Mouse (Mus musculus): Measurements from ENCODE around the gene Gm17581. TPM values are rescaled to one million over a fixed set of nuclear protein-coding genes. Genes with fewer than 3 reads are reported as not detected.
A peak's percentile ranks its signal among the peaks of the same experiment; 100 is the strongest.
"Not testable (repeated sequence)": the region's sequence is repeated elsewhere in the genome, so short reads cannot be mapped to it uniquely, and the experiment has no call there.

Gm17581 gene
- not detected for total RNA-seq (2022)

DNA sequence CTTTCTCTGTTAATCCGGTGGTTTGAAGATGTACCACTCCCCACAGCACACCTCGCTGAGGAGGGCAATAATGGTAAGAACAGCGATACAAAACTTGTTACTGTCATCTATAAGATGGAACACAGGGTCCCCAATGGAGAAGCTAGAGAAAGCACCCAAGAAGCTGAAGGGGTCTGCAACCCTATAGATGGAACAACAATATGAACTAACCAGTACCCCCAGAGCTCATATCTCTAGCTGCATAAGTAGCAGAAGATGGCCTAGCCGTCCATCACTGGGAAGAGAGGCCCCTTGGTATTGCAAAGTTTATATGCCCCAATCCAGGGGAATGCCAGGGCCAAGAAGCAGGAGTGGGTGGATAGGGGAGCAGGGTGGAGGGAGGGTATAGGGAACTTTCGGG is at the start of gene Gm17581:
Gene Gm17581 (minus strand): TSS at position 101 of the 400 bp plus-strand sequence.
- not testable (repeated sequence) for DNase-seq (ENCODE audit: low spot score in 2 of 2)

DNA sequence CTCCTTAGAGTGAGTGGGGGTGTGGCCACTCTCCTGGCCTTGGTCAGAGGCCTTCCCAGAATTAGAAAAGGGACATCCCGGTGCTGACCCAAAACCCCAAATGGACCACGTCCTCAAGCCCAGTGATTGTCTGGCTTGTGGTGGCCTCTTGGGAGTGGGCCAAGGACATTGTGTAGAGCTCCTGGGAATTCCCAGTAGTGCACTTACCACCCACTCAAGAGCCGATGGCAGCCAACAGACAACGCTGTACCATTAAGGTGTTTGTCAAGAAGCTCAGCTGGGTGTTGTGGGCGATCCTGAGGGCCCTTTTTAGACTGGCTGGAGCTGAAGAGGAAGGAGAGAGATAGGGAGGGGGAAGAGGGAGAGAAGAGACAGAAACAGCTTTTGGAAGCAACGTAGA is 48.9 kb upstream of the Gm17581 start:
- no peak for DNase-seq (ENCODE audit: low spot score in 2 of 2)

DNA sequence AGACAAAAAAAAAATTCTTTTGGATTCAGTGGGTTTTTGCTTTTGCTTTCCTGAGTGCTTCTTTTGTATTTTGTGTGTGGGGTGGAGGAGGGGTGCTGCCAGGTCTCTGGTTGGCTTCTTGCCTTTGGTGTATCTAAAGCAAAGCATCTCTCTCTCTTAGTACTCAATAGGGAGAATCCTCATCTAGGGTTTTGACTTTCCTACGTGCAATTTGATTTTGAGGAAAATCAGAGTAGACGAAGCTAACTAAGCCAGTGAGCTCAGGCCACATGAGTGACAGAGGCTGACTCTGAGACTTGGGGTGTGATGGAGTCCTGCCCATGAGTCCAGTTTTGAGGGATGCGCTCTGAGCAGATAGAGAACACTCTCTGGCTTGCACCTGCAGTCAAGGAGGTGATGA is 43.8 kb upstream of the Gm17581 start:
- no peak for DNase-seq (ENCODE audit: low spot score in 2 of 2)

DNA sequence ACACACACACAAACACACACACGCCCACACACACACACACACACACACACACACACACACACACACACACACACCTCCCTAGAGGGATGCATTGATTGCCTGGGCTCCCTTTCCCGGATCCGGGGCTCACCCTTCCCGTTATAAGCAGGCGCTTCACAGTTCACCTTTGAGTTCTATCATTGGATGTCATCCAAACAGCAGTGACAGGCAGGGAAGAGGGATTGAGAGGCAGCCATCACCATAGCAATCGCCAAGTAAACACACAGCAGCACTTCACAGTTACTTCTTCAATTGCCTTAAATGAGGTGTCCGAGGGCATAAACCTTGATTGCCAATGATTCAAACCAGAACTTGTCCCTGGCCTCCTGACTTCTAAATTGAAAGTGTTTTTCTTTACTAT is 43.4 kb upstream of the Gm17581 start:
- no peak for DNase-seq (ENCODE audit: low spot score in 2 of 2)

DNA sequence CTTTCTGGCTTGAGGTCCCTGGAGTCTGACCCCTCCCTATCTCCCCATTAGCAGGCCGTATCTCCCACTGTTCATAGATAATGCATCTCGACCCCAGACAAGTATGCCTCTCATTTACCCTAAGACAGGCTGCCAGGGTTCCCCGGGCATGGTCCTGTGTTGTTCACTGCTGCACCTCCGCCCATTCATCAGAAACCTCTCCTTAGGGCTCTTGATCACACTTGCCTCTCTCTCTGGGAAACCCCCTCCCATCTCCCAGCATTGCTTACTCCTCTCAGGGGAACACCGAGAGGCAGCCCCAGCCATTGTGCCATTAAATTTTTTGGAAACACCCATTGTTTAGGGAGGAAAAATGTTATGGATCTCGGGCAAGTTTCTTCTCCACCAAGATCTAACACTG is 42.3 kb upstream of the Gm17581 start:
- DNase-seq (ENCODE audit: low spot score in 2 of 2) = no peak

DNA sequence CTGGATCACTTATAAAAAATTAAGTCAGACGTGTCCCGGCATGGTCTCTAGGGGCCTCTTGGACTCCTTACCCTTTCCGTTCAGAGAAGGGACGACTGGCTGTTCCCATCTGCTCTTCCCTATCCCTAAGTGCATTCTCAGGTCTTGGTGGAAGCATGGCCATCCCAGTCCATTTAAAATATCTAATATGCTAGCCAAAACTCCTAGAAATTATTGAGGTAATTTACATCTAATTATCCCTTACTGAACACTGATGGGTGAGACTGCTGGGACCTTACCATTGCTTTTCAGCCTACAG is 42.0 kb upstream of the Gm17581 start:
- DNase-seq (ENCODE audit: low spot score in 2 of 2) = no peak

DNA sequence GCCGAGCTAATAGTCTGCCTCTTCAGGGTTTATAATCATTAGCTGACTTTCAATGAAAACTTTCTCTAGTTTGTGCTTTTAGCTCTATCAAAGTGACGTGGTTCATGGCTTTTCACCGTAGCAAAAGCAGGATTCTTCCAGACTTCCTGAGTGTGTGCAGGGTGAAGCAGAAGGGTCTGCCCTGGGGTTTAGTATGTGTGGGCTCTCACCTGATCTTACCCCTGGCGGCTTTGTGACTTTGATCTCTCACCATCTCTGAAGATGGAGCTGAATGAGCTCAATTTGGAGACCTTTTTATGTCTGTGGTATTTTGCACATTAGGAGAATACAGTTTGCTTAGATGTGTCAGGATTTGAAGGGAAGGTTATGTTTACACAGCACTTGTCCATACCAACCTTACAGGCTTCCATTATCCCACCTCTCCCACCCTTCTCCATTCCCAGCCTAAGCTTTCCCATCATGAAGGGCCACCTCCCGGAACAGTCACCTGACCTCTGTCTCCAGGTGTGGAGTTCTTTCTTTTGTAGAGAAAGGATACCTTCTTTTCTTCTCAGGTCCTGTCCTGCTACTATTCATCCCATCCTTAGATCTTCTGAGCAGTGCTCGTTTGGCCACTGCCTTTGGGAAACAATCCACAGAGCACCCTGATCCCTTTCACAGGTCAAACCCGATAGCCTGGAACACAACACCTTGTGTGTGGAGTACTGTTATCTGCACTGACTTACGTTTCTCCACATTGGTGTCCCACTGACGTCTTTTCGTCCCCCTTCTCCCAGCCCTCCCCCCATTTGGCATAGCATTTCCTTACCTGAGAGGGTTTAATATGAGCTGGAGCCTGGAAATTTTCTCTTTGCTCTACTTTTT is 41.4 kb upstream of the Gm17581 start:
- no peak for DNase-seq (ENCODE audit: low spot score in 2 of 2)

DNA sequence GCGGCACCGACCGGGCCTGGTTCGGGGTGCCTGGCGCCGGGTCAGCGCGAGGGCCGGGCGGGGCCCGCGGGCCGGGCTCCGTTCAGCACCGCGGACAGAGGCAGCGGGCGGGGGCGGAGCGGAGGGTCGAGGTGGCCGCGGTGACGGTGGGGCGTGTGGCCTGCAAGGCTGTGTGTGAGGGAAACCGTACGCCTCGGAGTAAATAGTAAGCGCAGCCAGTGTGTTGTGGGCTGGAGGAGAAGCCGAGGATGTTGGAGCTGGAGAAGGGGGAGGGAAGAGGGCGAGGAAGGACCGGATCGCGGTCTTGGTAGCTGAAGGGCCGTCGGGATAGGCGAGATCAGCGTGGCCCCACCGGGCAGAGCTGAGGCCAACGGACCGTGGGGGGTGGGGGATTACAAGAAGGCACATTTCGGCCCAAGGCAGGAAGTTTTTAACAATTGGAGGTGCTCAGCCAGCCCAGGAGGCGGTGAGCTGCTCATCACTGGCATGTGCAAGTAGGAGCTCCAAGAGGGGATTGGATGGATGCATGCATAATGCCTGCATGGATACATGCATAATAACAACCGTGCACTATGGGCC is 40.1 kb upstream of the Gm17581 start:
- peak in 1 of 2 experiments; percentile 17 for DNase-seq (ENCODE audit: low spot score in 2 of 2)

DNA sequence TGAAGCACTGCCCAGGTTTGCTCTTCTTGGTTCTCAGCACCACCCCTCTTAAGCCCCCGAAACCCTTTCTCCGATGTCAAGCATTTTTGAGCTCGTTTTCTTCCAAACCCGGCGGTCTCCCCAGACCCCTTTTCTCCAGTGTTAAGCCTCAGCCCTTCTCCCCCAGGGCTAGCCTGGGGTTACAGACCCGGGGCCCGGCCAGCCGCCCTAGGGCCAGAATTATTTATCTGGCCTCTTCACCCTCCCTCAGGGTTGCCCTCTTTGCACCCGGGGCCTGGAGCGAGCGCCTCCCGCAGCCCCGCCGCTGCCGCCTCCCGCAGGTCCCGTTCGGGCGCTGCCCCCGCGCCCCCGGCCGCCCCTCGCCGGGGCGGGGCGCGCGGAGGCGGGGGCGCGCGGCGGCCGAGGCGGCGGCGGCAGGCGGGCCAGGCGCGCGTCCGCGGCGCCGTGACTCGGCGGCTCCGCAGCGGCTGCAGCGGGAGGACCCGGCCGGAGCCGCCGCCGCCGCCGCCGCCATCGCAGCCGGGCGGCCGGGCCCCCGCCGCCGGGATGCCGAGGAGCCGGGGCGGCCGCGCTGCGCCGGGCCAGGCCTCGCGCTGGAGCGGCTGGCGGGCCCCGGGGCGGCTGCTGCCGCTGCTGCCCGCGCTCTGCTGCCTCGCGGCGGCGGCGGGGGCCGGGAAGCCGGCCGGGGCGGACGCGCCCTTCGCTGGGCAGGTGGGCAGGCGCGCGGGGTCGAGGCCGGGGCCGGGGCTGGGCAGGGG is 39.4 kb upstream of the Gm17581 start, which contains the start of gene Mmp24:
Gene Mmp24 (plus strand): TSS at position 416 of the 758 bp plus-strand sequence.
- DNase-seq (ENCODE audit: low spot score in 2 of 2) = no peak

DNA sequence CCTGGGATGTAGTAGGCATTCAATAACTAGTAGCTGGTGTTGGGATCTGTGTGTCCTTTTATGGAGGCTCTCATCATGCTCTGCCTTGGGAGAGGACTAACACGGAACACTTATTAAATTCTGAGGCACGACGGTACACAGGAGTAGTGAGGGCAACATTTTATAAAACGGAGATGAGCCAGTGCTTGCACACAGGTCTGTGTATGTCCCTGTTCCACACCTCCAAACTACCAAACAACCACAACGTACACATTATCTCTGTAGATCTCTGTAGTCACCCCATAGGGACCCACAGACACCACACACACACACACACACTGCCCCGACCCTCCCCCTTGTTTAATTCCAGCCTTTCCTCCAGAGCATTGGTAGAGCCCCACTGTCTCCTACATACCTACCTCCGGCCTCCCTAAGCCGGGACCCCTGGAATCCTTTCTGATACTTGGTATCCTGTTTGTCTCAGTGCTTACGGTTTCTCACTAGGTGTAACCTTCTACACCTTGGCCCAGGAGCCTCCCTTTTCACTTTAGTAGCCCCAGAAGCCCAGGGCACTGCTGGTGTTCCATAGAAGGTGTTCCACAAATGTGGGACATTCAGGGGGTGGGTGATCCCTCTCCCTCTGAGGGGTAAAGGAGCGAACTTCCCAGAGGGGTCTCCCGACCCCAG is 38.7 kb upstream of the Gm17581 start:
- DNase-seq (ENCODE audit: low spot score in 2 of 2) = no peak

DNA sequence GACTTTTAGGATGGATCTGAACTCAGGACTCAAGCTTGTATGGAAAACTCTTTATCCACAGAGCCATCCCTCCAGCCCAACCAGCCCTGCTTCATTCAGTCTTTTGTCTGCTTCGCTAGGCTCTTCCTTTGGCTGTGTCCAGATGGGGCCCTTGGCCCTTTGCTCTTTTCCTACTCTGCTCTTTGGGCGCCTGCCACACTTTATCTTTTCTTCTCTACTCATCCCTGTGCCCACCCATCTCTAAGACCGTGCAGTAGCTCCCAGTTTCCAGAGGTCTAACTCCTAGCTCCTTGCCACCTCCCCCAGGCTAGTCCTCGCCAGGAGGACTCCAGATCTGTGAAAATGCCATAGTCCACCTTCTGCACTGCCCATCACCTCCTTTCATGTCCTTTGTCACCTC is 38.0 kb upstream of the Gm17581 start:
- no peak for DNase-seq (ENCODE audit: low spot score in 2 of 2)

DNA sequence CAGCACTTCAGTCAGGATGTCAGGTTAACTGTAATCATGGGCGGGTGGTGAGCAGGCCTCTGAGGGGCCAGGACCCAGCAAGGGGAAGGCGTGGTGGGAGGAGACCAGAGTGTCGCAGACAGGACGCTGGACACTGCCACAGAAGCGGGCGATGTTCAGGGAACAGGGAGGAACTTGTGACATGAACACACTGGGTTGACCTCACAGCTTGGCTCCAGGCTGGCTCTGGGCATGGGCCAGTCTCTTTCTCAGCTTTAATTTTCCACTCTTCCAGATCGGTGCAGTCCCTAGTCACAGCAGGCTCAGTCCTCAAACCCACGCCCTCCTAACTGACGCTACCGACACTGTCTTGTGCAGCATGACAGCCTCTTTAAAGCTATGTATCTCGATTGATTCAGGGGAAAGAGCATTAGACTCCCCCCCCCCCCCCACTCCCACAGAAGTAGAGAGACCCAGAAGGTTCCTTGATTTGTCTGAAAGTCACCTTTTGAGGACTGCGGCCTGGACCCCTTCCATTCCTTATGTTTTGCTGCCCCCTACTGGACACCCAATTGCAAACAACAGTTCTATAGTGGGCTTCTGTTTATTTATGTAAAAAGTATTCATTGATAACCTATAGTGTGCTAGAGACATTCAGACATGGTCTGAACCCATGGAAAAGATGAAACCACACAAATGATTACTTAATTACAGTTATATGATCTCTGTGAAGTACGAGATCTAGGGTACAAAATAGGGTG is 29.2 kb upstream of the Gm17581 start:
- peak; percentile 19 for DNase-seq (ENCODE audit: low spot score in 2 of 2)

DNA sequence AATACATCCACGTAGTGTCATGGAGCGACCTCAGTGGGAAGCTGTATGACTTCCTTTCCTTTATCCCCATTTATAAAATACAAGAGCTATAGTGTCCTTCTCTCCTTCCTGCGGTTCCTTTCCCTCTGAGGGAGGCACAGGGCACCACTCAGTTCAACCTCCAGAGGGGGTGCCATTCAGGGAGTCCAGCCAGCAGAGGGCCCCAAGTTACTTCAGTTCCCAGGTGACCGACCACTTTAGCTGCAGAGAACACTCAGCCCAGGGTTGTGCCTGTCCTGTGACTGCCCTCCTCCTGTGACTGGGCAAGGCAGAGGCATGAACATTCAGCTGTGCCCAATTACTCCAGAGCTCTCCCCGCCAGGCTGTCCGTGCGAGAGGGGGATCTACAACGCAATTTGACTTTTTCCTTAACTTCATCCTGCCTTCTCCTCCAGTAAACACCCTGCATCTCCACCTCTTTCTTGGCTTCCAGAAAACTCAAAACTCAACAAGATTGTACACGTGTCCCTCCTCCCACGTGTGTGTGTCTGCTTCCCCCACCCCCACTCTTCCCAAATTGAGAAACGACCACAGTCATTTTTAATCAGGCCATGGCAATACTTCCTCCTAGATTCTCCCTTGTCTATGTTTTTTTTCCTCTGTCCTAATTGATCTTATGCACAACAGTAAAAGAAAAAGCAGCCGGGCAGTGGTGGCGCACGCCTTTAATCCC is 21.3 kb upstream of the Gm17581 start:
- DNase-seq (ENCODE audit: low spot score in 2 of 2) = no peak

DNA sequence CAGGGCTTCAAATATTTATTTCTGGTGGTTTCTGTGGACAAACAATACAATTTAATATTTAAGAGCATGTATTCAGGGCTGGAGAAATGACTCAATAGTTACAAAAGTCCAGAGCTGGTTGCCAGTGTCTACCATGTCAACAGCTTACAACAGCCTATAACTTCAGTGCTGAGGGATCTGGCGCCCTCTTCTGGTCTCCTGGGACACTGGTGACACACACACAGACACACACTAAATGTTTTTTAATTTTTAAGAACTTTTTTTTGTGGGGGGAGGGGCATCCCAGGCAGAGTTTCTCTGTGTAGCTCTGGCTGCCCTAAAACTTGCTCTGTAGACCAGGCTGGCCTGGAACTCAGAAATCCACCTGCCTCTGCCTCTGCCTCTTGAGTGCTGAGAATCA is 20.1 kb upstream of the Gm17581 start:
- DNase-seq (ENCODE audit: low spot score in 2 of 2) = peak in 1 of 2 experiments; percentile 33

DNA sequence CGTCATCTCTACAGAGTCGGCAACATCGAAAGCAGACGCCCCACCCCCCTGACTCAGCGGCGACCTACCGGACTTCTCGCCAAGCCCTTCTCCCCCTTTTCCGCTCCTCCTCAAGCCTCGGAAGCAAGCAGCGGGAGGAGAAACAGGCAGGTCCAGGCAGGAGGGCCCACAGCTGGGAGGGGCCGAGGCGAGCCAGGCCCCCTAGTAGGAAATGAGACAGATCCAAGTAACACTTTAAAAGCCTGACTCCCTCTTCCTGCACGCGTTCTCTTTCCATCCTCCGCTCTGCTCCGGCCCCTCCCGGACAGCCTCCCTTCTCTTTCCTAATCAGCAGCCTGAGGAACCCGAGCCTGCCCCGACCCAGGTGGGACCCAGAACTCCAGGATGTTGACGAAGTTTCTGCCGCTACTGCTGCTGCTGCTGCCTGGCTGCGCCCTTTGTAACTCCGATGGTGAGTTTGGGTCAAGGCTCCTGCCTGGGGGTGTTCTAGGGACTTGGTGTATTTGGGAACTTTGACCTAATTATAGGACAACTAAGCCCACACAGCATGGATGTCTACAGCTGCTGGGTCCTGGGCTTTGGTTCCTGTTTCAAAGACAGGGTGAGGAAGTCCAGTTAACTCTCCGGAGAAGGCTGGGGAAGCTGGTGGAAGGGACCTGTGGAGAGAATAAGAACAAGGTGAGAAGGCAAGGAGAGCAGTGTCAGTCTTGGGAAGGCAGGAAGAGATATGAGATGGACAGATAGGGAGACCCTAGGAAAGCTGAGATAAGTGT is 15.5 kb upstream of the Gm17581 start, which contains the start of gene Procr:
Gene Procr (plus strand): TSS at position 104 of the 773 bp plus-strand sequence.
- DNase-seq (ENCODE audit: low spot score in 2 of 2) = peak; percentile 39 to 60

DNA sequence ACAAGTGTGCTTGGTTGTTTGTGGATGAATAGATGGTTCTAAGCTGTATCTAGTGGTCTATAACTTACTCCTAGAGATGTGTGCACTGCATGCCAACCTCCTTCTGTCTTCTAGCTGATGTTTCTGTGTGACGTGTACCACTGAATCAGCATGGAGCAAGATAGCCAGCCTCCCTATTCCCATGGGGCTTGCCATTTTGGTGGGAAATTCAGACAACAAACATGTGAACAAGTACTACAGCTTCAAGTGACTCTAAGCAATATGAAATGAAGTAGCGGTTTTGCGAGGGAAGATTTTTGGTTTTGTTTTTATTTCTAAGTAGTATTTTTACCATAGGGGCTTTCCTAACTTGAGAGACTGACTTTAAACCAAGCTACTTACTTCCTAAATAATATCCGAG is 13.7 kb upstream of the Gm17581 start:
- no peak for DNase-seq (ENCODE audit: low spot score in 2 of 2)

DNA sequence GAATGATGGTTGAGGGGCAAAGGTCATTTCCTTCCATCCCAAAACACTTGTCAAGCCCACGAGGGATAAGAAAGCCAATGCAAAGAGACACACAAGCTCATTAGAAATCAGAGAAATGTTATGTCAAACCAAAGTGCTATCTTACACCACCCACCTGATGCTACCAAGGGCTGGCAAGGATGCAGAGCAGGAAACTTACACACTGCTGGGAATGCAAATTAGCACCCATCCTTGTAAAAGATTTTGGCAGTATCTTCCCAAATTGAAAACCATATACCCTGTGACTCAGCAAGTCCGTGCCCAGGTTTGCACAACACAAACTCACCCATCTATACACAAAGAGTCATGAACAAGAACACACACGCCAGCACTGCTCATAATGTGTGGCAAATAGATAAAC is 9.8 kb upstream of the Gm17581 start:
- DNase-seq (ENCODE audit: low spot score in 2 of 2) = no peak

DNA sequence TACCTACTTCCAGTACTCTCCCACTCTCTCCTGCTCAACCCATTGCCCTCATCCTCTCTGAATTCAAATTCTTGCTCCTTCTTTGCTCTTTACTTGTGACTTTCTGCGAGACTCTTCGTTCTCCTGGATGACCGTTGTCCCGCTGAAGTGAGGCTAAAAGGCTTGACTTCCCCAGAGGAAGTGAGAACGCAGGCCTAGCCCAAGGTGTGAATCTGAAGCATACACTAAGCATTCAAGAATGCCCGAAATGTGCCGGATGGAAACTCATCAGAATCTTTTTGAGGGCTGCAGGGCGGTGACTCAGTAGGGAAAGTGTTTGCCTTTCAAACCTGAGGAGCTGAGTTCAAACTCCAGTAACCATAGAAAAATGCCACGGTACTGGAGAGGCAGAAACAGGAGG is 7.7 kb upstream of the Gm17581 start:
- DNase-seq (ENCODE audit: low spot score in 2 of 2) = no peak

DNA sequence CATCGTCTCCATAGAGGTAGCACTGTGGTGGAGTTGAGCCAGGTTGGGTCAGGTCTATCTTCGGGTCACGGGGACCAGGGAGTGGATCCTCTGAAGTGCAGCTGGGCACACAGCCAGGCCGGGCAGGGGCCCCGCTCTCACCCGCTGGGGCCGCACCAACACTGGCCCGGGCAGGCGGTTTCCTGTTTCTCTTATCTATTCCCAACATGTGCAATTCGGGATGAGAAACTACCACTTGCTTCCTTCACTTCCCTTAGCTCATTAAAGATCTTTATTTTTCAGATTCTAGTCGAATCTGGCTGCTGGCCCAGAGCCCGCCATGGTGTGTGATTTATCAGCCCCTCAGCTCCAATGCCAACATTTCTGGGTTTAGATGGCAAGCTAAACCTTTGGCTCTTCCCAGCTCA is 7.3 kb upstream of the Gm17581 start:
- no peak for DNase-seq (ENCODE audit: low spot score in 2 of 2)

DNA sequence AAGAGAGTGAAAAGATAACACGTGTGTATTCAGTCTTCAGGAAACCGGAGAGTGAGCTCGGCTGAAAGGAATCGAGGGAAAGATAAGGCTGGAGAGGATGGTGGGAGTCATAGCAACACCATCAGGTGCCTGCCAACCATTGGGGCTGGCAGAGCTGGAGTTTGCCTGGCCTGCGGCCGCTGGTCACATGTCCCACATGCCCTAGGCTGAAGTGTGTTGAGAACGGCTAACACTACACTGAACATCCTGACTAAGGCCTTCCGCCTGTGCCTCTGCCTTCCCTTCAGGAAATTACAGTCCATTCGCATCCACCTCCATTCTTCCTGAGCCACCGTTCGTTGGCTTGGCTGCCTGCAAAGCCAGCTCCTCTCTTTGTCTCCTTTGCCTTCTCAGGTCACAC is 6.5 kb upstream of the Gm17581 start:
- no peak for DNase-seq (ENCODE audit: low spot score in 2 of 2)

All from gastrocnemius, adult 8-10 months (tissue).